Mouse (Mus musculus) MEL (cell line): ENCODE results near the gene Ghr.

Experiments used
- CTCF ChIP-seq, 3 experiments: IDR thresholded peaks in 2 of 3; conservative IDR thresholded peaks in 1 of 3; 2 replicates each; pipeline ENCODE4 v1.5.1; 2011 to 2012; ENCODE audit warnings: low read length in 3 of 3, low read depth in 2 of 3, mild to moderate bottlenecking in 2 of 3, improper control_type of control experiment in 1 of 3, inconsistent platforms in 1 of 3, mixed read lengths in 1 of 3, moderate library complexity in 1 of 3; ENCODE audit not compliant: control insufficient read depth in 1 of 3, insufficient read depth in 1 of 3, poor library complexity in 1 of 3, severe bottlenecking in 1 of 3
- EP300 ChIP-seq, 2 experiments: IDR thresholded peaks; 2 replicates each; pipeline ENCODE4 v1.6.1; 2011; ENCODE audit warnings: improper control_type of control experiment in 2 of 2, low read length in 2 of 2, low read depth in 1 of 2, mild to moderate bottlenecking in 1 of 2
- ETS1 ChIP-seq: IDR thresholded peaks from 2 replicates; pipeline ENCODE4 v1.6.1; 2012; ENCODE audit warnings: low read depth, mild to moderate bottlenecking, inconsistent platforms, low read length, improper control_type of control experiment, moderate library complexity
- GATA1 ChIP-seq: IDR thresholded peaks from 2 replicates; pipeline ENCODE4 v1.6.1; 2011; ENCODE audit warnings: low read depth, low read length, improper control_type of control experiment
- MAX ChIP-seq: IDR thresholded peaks from 2 replicates; pipeline ENCODE4 v1.6.1; 2011; ENCODE audit warnings: low read length, improper control_type of control experiment
- MEF2A ChIP-seq: IDR thresholded peaks from 2 replicates; pipeline ENCODE4 v1.6.1; 2014; ENCODE audit warnings: low read depth, mild to moderate bottlenecking, inconsistent platforms, low read length, improper control_type of control experiment; ENCODE audit not compliant: poor library complexity, insufficient replicate concordance, severe bottlenecking; ENCODE audit errors: extremely low read depth
- MYB ChIP-seq: IDR thresholded peaks from 2 replicates; pipeline ENCODE4 v1.6.1; 2011; ENCODE audit warnings: mild to moderate bottlenecking, low read depth, low read length, improper control_type of control experiment
- TAL1 ChIP-seq: IDR thresholded peaks from 2 replicates; pipeline ENCODE4 v1.6.1; 2012; ENCODE audit warnings: mild to moderate bottlenecking, inconsistent platforms, low read length, moderate library complexity, mixed read lengths
- USF1 ChIP-seq: IDR thresholded peaks from 2 replicates; pipeline ENCODE4 v1.6.1; 2014; ENCODE audit warnings: low read depth, mild to moderate bottlenecking, inconsistent platforms, low read length, improper control_type of control experiment, moderate library complexity
- USF2 ChIP-seq, 2 experiments: IDR thresholded peaks; 2 replicates each; pipeline ENCODE4 v1.6.1; 2011 to 2012; ENCODE audit warnings: improper control_type of control experiment in 2 of 2, low read length in 2 of 2, borderline replicate concordance in 1 of 2, inconsistent platforms in 1 of 2, low read depth in 1 of 2, mild to moderate bottlenecking in 1 of 2; ENCODE audit not compliant: insufficient read depth in 1 of 2
- ZMIZ1 ChIP-seq: IDR thresholded peaks from 2 replicates; pipeline ENCODE4 v1.6.1; 2012; ENCODE audit warnings: low read depth, mild to moderate bottlenecking, inconsistent platforms, low read length, improper control_type of control experiment, moderate library complexity

- TF ChIP-seq TAL1, result no peak
- TF ChIP-seq MEF2A, result no peak
- TF ChIP-seq CTCF (IDR thresholded peaks at IDR 0.05 in 2 of 3, conservative IDR thresholded peaks at IDR 0.05 in 1 of 3; ENCODE audit: control insufficient read depth in 1 of 3, insufficient read depth in 1 of 3, low read depth in 2 of 3, low read length in 3 of 3, poor library complexity in 1 of 3, severe bottlenecking in 1 of 3), result no peak
- TF ChIP-seq ZMIZ1, result no peak
- no peak for TF ChIP-seq MYB
- no peak for TF ChIP-seq USF1
- no peak for TF ChIP-seq GATA1
- TF ChIP-seq MAX, result no peak
- no peak for TF ChIP-seq EP300 (IDR thresholded peaks at IDR 0.05; ENCODE audit: low read depth in 1 of 2, low read length in 2 of 2)
- TF ChIP-seq USF2 (IDR thresholded peaks at IDR 0.05; ENCODE audit: borderline replicate concordance in 1 of 2, insufficient read depth in 1 of 2, low read depth in 1 of 2, low read length in 2 of 2), result no peak
- TF ChIP-seq ETS1, result no peak
Measured at GRCm38 (mm10) chr15:3316617-3317016, 266.7 kb downstream of the Ghr start.
